Mouse (Mus musculus) megakaryocyte, embryonic 14.5 days (primary cell): ENCODE results near the gene Lrrc75a.

Source experiments
- FLI1 ChIP-seq: IDR thresholded peaks from 2 replicates; pipeline ENCODE4 v1.6.1; 2012; ENCODE audit warnings: low read length, inconsistent platforms, mixed read lengths
- GATA1 ChIP-seq: IDR thresholded peaks from 3 replicates; pipeline ENCODE4 v1.6.1; 2012; ENCODE audit warnings: mixed read lengths, low read length, inconsistent platforms, borderline replicate concordance

DNA sequence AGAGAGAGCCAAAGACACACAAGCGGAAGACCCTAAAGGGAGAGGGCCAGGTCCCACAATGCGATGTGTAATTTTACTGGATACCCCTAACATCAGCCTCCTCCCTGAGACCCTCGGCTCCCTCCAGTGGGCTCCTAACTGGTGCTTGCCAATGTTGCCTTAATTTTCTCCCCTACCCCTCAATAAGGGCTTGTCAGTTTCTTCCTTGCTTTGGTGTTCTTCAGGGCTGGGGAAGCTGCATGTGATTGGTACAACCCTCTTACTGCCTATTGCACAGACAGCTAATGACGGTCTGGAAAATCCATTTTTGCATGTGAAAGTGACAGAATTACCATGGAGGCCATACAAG lies 1.9 kb downstream of the Lrrc75a start:
- TF ChIP-seq GATA1 (no peak), FLI1 (no peak)
